Mouse (Mus musculus): ENCODE data around the gene Prm2. TPM values are rescaled to one million over a fixed set of nuclear protein-coding genes. Genes with fewer than 3 reads are reported as not detected.

Prm2 gene
- polyA plus RNA-seq, 1 experiment from 2014 or later, result not detected

GRCm38 (mm10) chr16:10771769-10772510, 24.0 kb downstream of the Prm2 start:
- Histone ChIP-seq H3K9me3 (replicated peaks; ENCODE audit: control insufficient read depth, low read length) (no peaks in the 10 kb centered on the region), H3K27ac (ENCODE audit: low read length) (peak overlapping the region; percentile 33), H3K4me2 (ENCODE audit: low read depth, low read length) (no peak overlapping the region), H3K36me3 (ENCODE audit: control insufficient read depth, insufficient read depth) (no peaks in the 10 kb centered on the region), H3K4me3 (ENCODE audit: low read length) (no peak overlapping the region), H3K9ac (ENCODE audit: low read length) (no peak overlapping the region), H3K27me3 (ENCODE audit: control insufficient read depth, insufficient read depth, low read length) (peaks cover 2% of the 10 kb centered on the region; the same call in 1 of the 2 replicates), H3K4me1 (ENCODE audit: control insufficient read depth, insufficient read depth, low read length) (peaks cover 14% of the 10 kb centered on the region)
- WGBS, result 63% methylated on average over 19 of the region's 19 CpGs
- ATAC-seq (replicated peaks; ENCODE audit: extremely low read depth, insufficient read depth, low FRiP score), result 0 out of 2 replicates have a peak, but pooled peaks have one; percentile 21

GRCm38 (mm10) chr16:10770531-10771325, 25.2 kb downstream of the Prm2 start:
- no peak overlapping the region for H3K4me3 ChIP-seq (ENCODE audit: low read length)
- H3K36me3 ChIP-seq (ENCODE audit: control insufficient read depth, insufficient read depth), result no peaks in the 10 kb centered on the region
- H3K27ac ChIP-seq (ENCODE audit: low read length), result peak overlapping the region; percentile 56; the same call in 1 of the 2 replicates
- peaks cover 14% of the 10 kb centered on the region for H3K4me1 ChIP-seq (ENCODE audit: control insufficient read depth, insufficient read depth, low read length)
- peaks cover 2% of the 10 kb centered on the region; the same call in 1 of the 2 replicates for H3K27me3 ChIP-seq (ENCODE audit: control insufficient read depth, insufficient read depth, low read length)
- H3K4me2 ChIP-seq (ENCODE audit: low read depth, low read length), result no peak overlapping the region
- 39% methylated on average over 4 of the region's 4 CpGs for WGBS
- no peaks in the 10 kb centered on the region for H3K9me3 ChIP-seq (replicated peaks; ENCODE audit: control insufficient read depth, low read length)
- H3K9ac ChIP-seq (ENCODE audit: low read length), result no peak overlapping the region
- peak; percentile 12; the same call in 1 of the 2 replicates for ATAC-seq (replicated peaks; ENCODE audit: extremely low read depth, insufficient read depth, low FRiP score)

GRCm38 (mm10) chr16:10769661-10770060, 26.3 kb downstream of the Prm2 start:
- Histone ChIP-seq H3K4me1 (ENCODE audit: control insufficient read depth, insufficient read depth, low read length) (peaks cover 14% of the 10 kb centered on the region), H3K9me3 (replicated peaks; ENCODE audit: control insufficient read depth, low read length) (no peaks in the 10 kb centered on the region), H3K4me3 (ENCODE audit: low read length) (no peak overlapping the region), H3K4me2 (ENCODE audit: low read depth, low read length) (no peak overlapping the region), H3K27ac (ENCODE audit: low read length) (peak overlapping the region; percentile 36; the same call in 1 of the 2 replicates), H3K36me3 (ENCODE audit: control insufficient read depth, insufficient read depth) (no peaks in the 10 kb centered on the region), H3K27me3 (ENCODE audit: control insufficient read depth, insufficient read depth, low read length) (peaks cover 2% of the 10 kb centered on the region; the same call in 1 of the 2 replicates), H3K9ac (ENCODE audit: low read length) (no peak overlapping the region)
- WGBS, result 40% methylated on average over 2 of the region's 2 CpGs
- ATAC-seq (replicated peaks; ENCODE audit: extremely low read depth, insufficient read depth, low FRiP score), result 0 out of 2 replicates have a peak, but pooled peaks have one; percentile 17

- no peak overlapping the region for H3K4me2 ChIP-seq (ENCODE audit: low read depth, low read length)
- H3K27me3 ChIP-seq (ENCODE audit: control insufficient read depth, insufficient read depth, low read length), result peaks cover 2% of the 10 kb centered on the region; the same call in 1 of the 2 replicates
- H3K9ac ChIP-seq (ENCODE audit: low read length), result no peak overlapping the region
- H3K4me3 ChIP-seq (ENCODE audit: low read length), result no peak overlapping the region
- no peak for ATAC-seq (replicated peaks; ENCODE audit: extremely low read depth, insufficient read depth, low FRiP score)
- 54% methylated on average over 9 of the region's 9 CpGs for WGBS
- no peaks in the 10 kb centered on the region for H3K9me3 ChIP-seq (replicated peaks; ENCODE audit: control insufficient read depth, low read length)
- H3K27ac ChIP-seq (ENCODE audit: low read length), result no peak overlapping the region
- no peaks in the 10 kb centered on the region for H3K36me3 ChIP-seq (ENCODE audit: control insufficient read depth, insufficient read depth)
- H3K4me1 ChIP-seq (ENCODE audit: control insufficient read depth, insufficient read depth, low read length), result peaks cover 14% of the 10 kb centered on the region
These were observed 27.1 kb downstream of the Prm2 start for GRCm38 (mm10) chr16:10768821-10769220.

GRCm38 (mm10) chr16:10767158-10767557, 28.8 kb downstream of the Prm2 start:
- no peaks in the 10 kb centered on the region for H3K9me3 ChIP-seq (replicated peaks; ENCODE audit: control insufficient read depth, low read length)
- peaks cover 2% of the 10 kb centered on the region; the same call in 1 of the 2 replicates for H3K27me3 ChIP-seq (ENCODE audit: control insufficient read depth, insufficient read depth, low read length)
- no peaks in the 10 kb centered on the region for H3K36me3 ChIP-seq (ENCODE audit: control insufficient read depth, insufficient read depth)
- no peak overlapping the region for H3K27ac ChIP-seq (ENCODE audit: low read length)
- WGBS, result 34% methylated on average over 4 of the region's 4 CpGs
- ATAC-seq (replicated peaks; ENCODE audit: extremely low read depth, insufficient read depth, low FRiP score), result no peak
- no peak overlapping the region for H3K4me3 ChIP-seq (ENCODE audit: low read length)
- no peak overlapping the region for H3K4me2 ChIP-seq (ENCODE audit: low read depth, low read length)
- peaks cover 14% of the 10 kb centered on the region for H3K4me1 ChIP-seq (ENCODE audit: control insufficient read depth, insufficient read depth, low read length)
- no peak overlapping the region for H3K9ac ChIP-seq (ENCODE audit: low read length)

GRCm38 (mm10) chr16:10764323-10764722, 31.6 kb downstream of the Prm2 start:
- peaks cover 1% of the 10 kb centered on the region; the same call in 1 of the 2 replicates for H3K27me3 ChIP-seq (ENCODE audit: control insufficient read depth, insufficient read depth, low read length)
- no peak for ATAC-seq (replicated peaks; ENCODE audit: extremely low read depth, insufficient read depth, low FRiP score)
- no peaks in the 10 kb centered on the region for H3K9me3 ChIP-seq (replicated peaks; ENCODE audit: control insufficient read depth, low read length)
- no peak overlapping the region for H3K4me2 ChIP-seq (ENCODE audit: low read depth, low read length)
- no peak overlapping the region for H3K9ac ChIP-seq (ENCODE audit: low read length)
- H3K27ac ChIP-seq (ENCODE audit: low read length), result no peak overlapping the region
- peaks cover 4% of the 10 kb centered on the region for H3K4me1 ChIP-seq (ENCODE audit: control insufficient read depth, insufficient read depth, low read length)
- WGBS, result 46% methylated on average over 2 of the region's 2 CpGs
- no peaks in the 10 kb centered on the region for H3K36me3 ChIP-seq (ENCODE audit: control insufficient read depth, insufficient read depth)
- no peak overlapping the region for H3K4me3 ChIP-seq (ENCODE audit: low read length)

- Histone ChIP-seq H3K4me2 (ENCODE audit: low read depth, low read length) (no peak overlapping the region), H3K27ac (ENCODE audit: low read length) (no peak overlapping the region), H3K4me1 (ENCODE audit: control insufficient read depth, insufficient read depth, low read length) (peaks cover 4% of the 10 kb centered on the region), H3K36me3 (ENCODE audit: control insufficient read depth, insufficient read depth) (no peaks in the 10 kb centered on the region), H3K4me3 (ENCODE audit: low read length) (no peak overlapping the region), H3K27me3 (ENCODE audit: control insufficient read depth, insufficient read depth, low read length) (no peaks in the 10 kb centered on the region), H3K9me3 (replicated peaks; ENCODE audit: control insufficient read depth, low read length) (no peaks in the 10 kb centered on the region), H3K9ac (ENCODE audit: low read length) (no peak overlapping the region)
- no peak for ATAC-seq (replicated peaks; ENCODE audit: extremely low read depth, insufficient read depth, low FRiP score)
- 55% methylated on average over 6 of the region's 6 CpGs for WGBS
These were observed 32.2 kb downstream of the Prm2 start for GRCm38 (mm10) chr16:10763540-10764264.

GRCm38 (mm10) chr16:10762569-10763180, 33.3 kb downstream of the Prm2 start:
- H3K27me3 ChIP-seq (ENCODE audit: control insufficient read depth, insufficient read depth, low read length), result no peaks in the 10 kb centered on the region
- no peaks in the 10 kb centered on the region for H3K36me3 ChIP-seq (ENCODE audit: control insufficient read depth, insufficient read depth)
- ATAC-seq (replicated peaks; ENCODE audit: extremely low read depth, insufficient read depth, low FRiP score), result no peak
- H3K9ac ChIP-seq (ENCODE audit: low read length), result no peak overlapping the region
- no peak overlapping the region for H3K4me3 ChIP-seq (ENCODE audit: low read length)
- no peaks in the 10 kb centered on the region for H3K9me3 ChIP-seq (replicated peaks; ENCODE audit: control insufficient read depth, low read length)
- H3K27ac ChIP-seq (ENCODE audit: low read length), result no peak overlapping the region
- WGBS, result 59% methylated on average over 5 of the region's 5 CpGs
- H3K4me2 ChIP-seq (ENCODE audit: low read depth, low read length), result no peak overlapping the region
- H3K4me1 ChIP-seq (ENCODE audit: control insufficient read depth, insufficient read depth, low read length), result peaks cover 4% of the 10 kb centered on the region
